Comparison of ENCODE assay signal across 33 mouse cellular contexts in genomic region chr13:63360111-63360885, GRCm38 (mm10).
A peak's percentile ranks its signal among the peaks of the same experiment; 100 is the strongest.
DNase-seq lines count a peak whose midpoint lies in the region; ATAC-seq and TF ChIP-seq lines count a peak whose summit lies in the region.
"Had no signal": no experiment of that assay in that cellular context is flagged by ENCODE, and none has a peak within 500 bp of the region (broad histone marks: within the 10 kb centered on the region; RNA-seq: fewer than 3 reads in every experiment).

No protein-coding gene starts in this region.

- no peak overlapping the region for H3K4me2 ChIP-seq in lung, postnatal 0 days (replicated peaks; ENCODE audit: low read depth, low read length)
- no peak overlapping the region for H3K4me2 ChIP-seq in intestine, embryonic 15.5 days (replicated peaks)
- H3K4me2 ChIP-seq: embryonic facial prominence, embryonic 13.5 days; forebrain, embryonic 15.5 days; heart, embryonic 15.5 days; hindbrain, embryonic 12.5 days; midbrain, embryonic 15.5 days; neural tube, embryonic 15.5 days had no signal

- no peaks in the 10 kb centered on the region for H3K27me3 ChIP-seq in lung, postnatal 0 days (replicated peaks; ENCODE audit: insufficient read depth, low read length)
- H3K27me3 ChIP-seq in limb, embryonic 10.5 days (ENCODE audit: low read depth, poor library complexity, severe bottlenecking): no peaks in the 10 kb centered on the region
- no peaks in the 10 kb centered on the region for H3K27me3 ChIP-seq in intestine, embryonic 15.5 days (replicated peaks)
- H3K27me3 ChIP-seq: embryonic facial prominence, embryonic 13.5 days; forebrain, embryonic 15.5 days; heart, embryonic 15.5 days; hindbrain, embryonic 12.5 days; midbrain, embryonic 15.5 days; neural tube, embryonic 15.5 days had no signal

- no peak for TF ChIP-seq EP300 in lung, postnatal 0 days (IDR thresholded peaks at IDR 0.05)

- no peak overlapping the region for H3K4me3 ChIP-seq in lung, postnatal 0 days (ENCODE audit: low read depth, low read length)
- no peak overlapping the region for H3K4me3 ChIP-seq in limb, embryonic 10.5 days
- no peak overlapping the region for H3K4me3 ChIP-seq in intestine, embryonic 15.5 days (replicated peaks)
- H3K4me3 ChIP-seq: embryonic facial prominence, embryonic 13.5 days; forebrain, embryonic 10.5 days; forebrain, embryonic 15.5 days; heart, embryonic 10.5 days; heart, embryonic 15.5 days; hindbrain, embryonic 12.5 days; left cerebral cortex, adult 2 months; midbrain, embryonic 15.5 days; neural tube, embryonic 15.5 days had no signal

- no peaks in the 10 kb centered on the region for H3K36me3 ChIP-seq in lung, postnatal 0 days (ENCODE audit: insufficient read depth, low read length)
- no peaks in the 10 kb centered on the region for H3K36me3 ChIP-seq in limb, embryonic 10.5 days
- no peaks in the 10 kb centered on the region for H3K36me3 ChIP-seq in intestine, embryonic 15.5 days
- H3K36me3 ChIP-seq: embryonic facial prominence, embryonic 13.5 days; forebrain, embryonic 10.5 days; forebrain, embryonic 15.5 days; heart, embryonic 10.5 days; heart, embryonic 15.5 days; hindbrain, embryonic 12.5 days; midbrain, embryonic 15.5 days; neural tube, embryonic 15.5 days had no signal

- H3K27ac ChIP-seq in lung, postnatal 0 days (ENCODE audit: low read length): no peak overlapping the region
- H3K27ac ChIP-seq in limb, embryonic 10.5 days: no peak overlapping the region
- H3K27ac ChIP-seq in intestine, embryonic 15.5 days: no peak overlapping the region
- H3K27ac ChIP-seq: embryonic facial prominence, embryonic 13.5 days; forebrain, embryonic 10.5 days; forebrain, embryonic 15.5 days; heart, embryonic 10.5 days; heart, embryonic 15.5 days; hindbrain, embryonic 12.5 days; left cerebral cortex, adult 2 months; liver, embryonic 14.5 days; macrophage; midbrain, embryonic 15.5 days; neural tube, embryonic 15.5 days had no signal

- H3K9me3 ChIP-seq in lung, postnatal 0 days (ENCODE audit: low read length): no peaks in the 10 kb centered on the region
- H3K9me3 ChIP-seq in limb, embryonic 10.5 days (replicated peaks): no peaks in the 10 kb centered on the region
- H3K9me3 ChIP-seq in intestine, embryonic 15.5 days: no peaks in the 10 kb centered on the region
- H3K9me3 ChIP-seq: embryonic facial prominence, embryonic 13.5 days; forebrain, embryonic 10.5 days; forebrain, embryonic 15.5 days; heart, embryonic 10.5 days; heart, embryonic 15.5 days; hindbrain, embryonic 12.5 days; midbrain, embryonic 15.5 days; neural tube, embryonic 15.5 days had no signal

- no peaks in the 10 kb centered on the region for H3K4me1 ChIP-seq in lung, postnatal 0 days (ENCODE audit: insufficient read depth, low read depth, low read length)
- H3K4me1 ChIP-seq in limb, embryonic 10.5 days: peaks cover 6% of the 10 kb centered on the region
- no peaks in the 10 kb centered on the region for H3K4me1 ChIP-seq in intestine, embryonic 15.5 days (replicated peaks)
- H3K4me1 ChIP-seq: forebrain, embryonic 10.5 days; forebrain, embryonic 15.5 days; heart, embryonic 15.5 days; hindbrain, embryonic 12.5 days; midbrain, embryonic 15.5 days; neural tube, embryonic 15.5 days had no signal

- no peak overlapping the region for H3K9ac ChIP-seq in lung, postnatal 0 days (replicated peaks; ENCODE audit: low read depth)
- no peak overlapping the region for H3K9ac ChIP-seq in intestine, embryonic 15.5 days
- H3K9ac ChIP-seq: embryonic facial prominence, embryonic 13.5 days; forebrain, embryonic 15.5 days; heart, embryonic 15.5 days; hindbrain, embryonic 12.5 days; liver, embryonic 14.5 days; midbrain, embryonic 15.5 days; neural tube, embryonic 15.5 days had no signal

- ATAC-seq in lung, postnatal 0 days: peak; percentile 68
- no peak for ATAC-seq in intestine, embryonic 15.5 days
- ATAC-seq: activated CD4-positive, CD25-positive, alpha-beta regulatory T cell, adult 4 months; forebrain, embryonic 15.5 days; intestine, postnatal 0 days; midbrain, embryonic 15.5 days had no signal

- intact Hi-C loops in left cerebral cortex, postnatal 14 days (cut with DNase I): loop anchor here (10.0 kb wide), 1 partner anchor 675 kb away; no protein-coding TSS in a partner anchor
- intact Hi-C loops in left cerebral cortex, postnatal 36 days (cut with DNase I): no loop called here

- TF ChIP-seq CTCF in lung, postnatal 0 days (IDR thresholded peaks at IDR 0.05): no peak

- 54% methylated on average over 4 of the region's 4 CpGs for WGBS in lung, postnatal 0 days
- 64% methylated on average over 4 of the region's 4 CpGs for WGBS in limb, embryonic 10.5 days
- 71% methylated on average over 4 of the region's 4 CpGs for WGBS in intestine, embryonic 15.5 days

- peak; percentile 18 to 84 for DNase-seq in left cerebral cortex, postnatal 14 days (ENCODE audit: low spot score in 2 of 2)
- DNase-seq in left cerebral cortex, postnatal 36 days (ENCODE audit: low spot score in 2 of 2): no peak
- DNase-seq in lung, postnatal 0 days (ENCODE audit: low spot score): peak; percentile 18
- DNase-seq in lung, postnatal 14 days: no peak
- peak; percentile 23 for DNase-seq in embryo, embryonic 10 days (ENCODE audit: low spot score)
- peak; percentile 24 for DNase-seq in limb, embryonic 10.5 days (ENCODE audit: low spot score)
- DNase-seq: adrenal gland, adult 2 months; adrenal gland, postnatal 36 days; B cell, adult 2 months; cerebellum, adult 2 months; cerebellum, postnatal 14 days; heart, postnatal 36 days; kidney, adult 9 months; kidney, postnatal 10 days; liver; retina, postnatal 1 day; right cerebral cortex, postnatal 14 days; spleen, adult 18-20 months; thymus, postnatal 25 days had no signal

Comparison
In these comparisons a context has a peak if more than half of its experiments do, and no peak if none do; other contexts are left out.
1. DNase-seq: peak in left cerebral cortex, postnatal 14 days (2 of 2), lung, postnatal 0 days (single experiment), embryo, embryonic 10 days (single experiment) and limb, embryonic 10.5 days (single experiment); none in left cerebral cortex, postnatal 36 days (0 of 2) and lung, postnatal 14 days (single experiment).